13 mouse cellular contexts compared by ENCODE assay signal in genomic region chr16:17181382-17181781, GRCm38 (mm10). TPM values are rescaled to one million over a fixed set of nuclear protein-coding genes. Genes with fewer than 3 reads are reported as not detected.
A peak's percentile ranks its signal among the peaks of the same experiment; 100 is the strongest.
DNase-seq lines count a peak whose midpoint lies in the region; ATAC-seq and TF ChIP-seq lines count a peak whose summit lies in the region.
"Had no signal": no experiment of that assay in that cellular context is flagged by ENCODE, and none has a peak within 500 bp of the region (broad histone marks: within the 10 kb centered on the region; RNA-seq: fewer than 3 reads in every experiment).

No protein-coding gene starts in this region.

- WGBS in forebrain, postnatal 0 days = 81% methylated on average over 4 of the region's 4 CpGs

- no peak for TF ChIP-seq CTCF in forebrain, postnatal 0 days (IDR thresholded peaks at IDR 0.05; ENCODE audit: low read depth)

- peak; percentile 58 for DNase-seq in adrenal gland, postnatal 14 days
- no peak for DNase-seq in adrenal gland, postnatal 4 days (ENCODE audit: low spot score in 2 of 2)
- DNase-seq in spleen, adult 12 weeks (ENCODE audit: low spot score) = peak; percentile 4
- DNase-seq in spleen, adult 18-20 months = no peak
- peak; percentile 44 for DNase-seq in lung, postnatal 10 days
- DNase-seq in right cerebral cortex, postnatal 36 days (ENCODE audit: low spot score in 2 of 2) = no peak
- no peak for DNase-seq in forebrain, postnatal 0 days

- H3K36me3 ChIP-seq in forebrain, postnatal 0 days (ENCODE audit: insufficient read depth) = 0 out of 2 replicates have a peak, but pooled peaks cover 5% of the 10 kb centered on the region

- no peaks in the 10 kb centered on the region for H3K27me3 ChIP-seq in forebrain, postnatal 0 days (ENCODE audit: insufficient read depth, low read length)
- H3K27me3 ChIP-seq: embryonic facial prominence, embryonic 12.5 days; limb, embryonic 13.5 days had no signal

- no peak overlapping the region for H3K4me3 ChIP-seq in forebrain, postnatal 0 days (ENCODE audit: low read depth, low read length)
- H3K4me3 ChIP-seq: embryonic facial prominence, embryonic 12.5 days; heart, adult 2 months; limb, embryonic 13.5 days; myocyte had no signal

- no peak overlapping the region for H3K9ac ChIP-seq in forebrain, postnatal 0 days
- H3K9ac ChIP-seq: embryonic facial prominence, embryonic 12.5 days; limb, embryonic 13.5 days had no signal

- no peaks in the 10 kb centered on the region for H3K9me3 ChIP-seq in forebrain, postnatal 0 days (ENCODE audit: low read length)
- H3K9me3 ChIP-seq: embryonic facial prominence, embryonic 12.5 days; limb, embryonic 13.5 days had no signal

- no peaks in the 10 kb centered on the region for H3K4me1 ChIP-seq in forebrain, postnatal 0 days (ENCODE audit: insufficient read depth)
- H3K4me1 ChIP-seq: embryonic facial prominence, embryonic 12.5 days; limb, embryonic 13.5 days had no signal

- no peak overlapping the region for H3K27ac ChIP-seq in forebrain, postnatal 0 days (ENCODE audit: low read depth, low read length)
- H3K27ac ChIP-seq: embryonic facial prominence, embryonic 12.5 days; heart, adult 2 months; limb, embryonic 13.5 days had no signal

- no peak overlapping the region for H3K4me2 ChIP-seq in forebrain, postnatal 0 days (ENCODE audit: low read depth)
- H3K4me2 ChIP-seq: embryonic facial prominence, embryonic 12.5 days; limb, embryonic 13.5 days had no signal

- no peak for ATAC-seq in cerebellum, adult (ENCODE audit: insufficient number of reproducible peaks, low FRiP score, low TSS enrichment)
- ATAC-seq in forebrain, postnatal 0 days = no peak
- ATAC-seq: activated CD4-positive, CD25-positive, alpha-beta regulatory T cell, adult 4 months had no signal

RNA-seq across cellular contexts. Expression of gene Ube2l3, which starts 21.1 kb away (rescaled TPM):
- 190 and 193 TPM in 2 replicates for total RNA-seq in adrenal gland, postnatal 14 days (2021)
- total RNA-seq in adrenal gland, postnatal 4 days (2021) = 100 to 1,000 TPM; 200 to 206 TPM
- total RNA-seq in forebrain, postnatal 0 days (2014; rRNA removed) = 127 and 136 TPM in 2 replicates
- polyA plus RNA-seq in forebrain, postnatal 0 days (2015; fragmentation: Nextera tagmentation; extraction: Ambion mirVana) = 330 and 371 TPM in 2 replicates

RNA-seq across cellular contexts. Expression of gene Rimbp3, which starts 27.0 kb away (rescaled TPM):
- 0.07 and 0.08 TPM in 2 replicates for total RNA-seq in adrenal gland, postnatal 14 days (2021)
- total RNA-seq in adrenal gland, postnatal 4 days (2021) = under 1 TPM in 1 of 2 experiments, not detected in 1; 0.22 TPM
- total RNA-seq in forebrain, postnatal 0 days (2014; rRNA removed) = 3.0 and 3.3 TPM in 2 replicates
- polyA plus RNA-seq in forebrain, postnatal 0 days (2015; fragmentation: Nextera tagmentation; extraction: Ambion mirVana) = 0.92 and 1.3 TPM in 2 replicates
- polyA plus RNA-seq: activated CD4-positive, CD25-positive, alpha-beta regulatory T cell, adult 4 months had no signal

RNA-seq across cellular contexts. Expression of gene Ccdc116, which starts 34.4 kb away (rescaled TPM):
- total RNA-seq in adrenal gland, postnatal 14 days (2021) = 0.45 TPM in 1 of 2 replicates, not detected in the other
- 1 to 10 TPM in 1 of 2 experiments, under 1 TPM in 1; 0.73 to 1.1 TPM for total RNA-seq in adrenal gland, postnatal 4 days (2021)
- 5.5 and 6.2 TPM in 2 replicates for total RNA-seq in forebrain, postnatal 0 days (2014; rRNA removed)
- 2.5 and 4.1 TPM in 2 replicates for polyA plus RNA-seq in forebrain, postnatal 0 days (2015; fragmentation: Nextera tagmentation; extraction: Ambion mirVana)

RNA-seq across cellular contexts. Expression of gene Ydjc, which starts 37.0 kb away (rescaled TPM):
- 3.4 and 4.1 TPM in 2 replicates for total RNA-seq in adrenal gland, postnatal 14 days (2021)
- total RNA-seq in adrenal gland, postnatal 4 days (2021) = 10 to 100 TPM in 1 of 2 experiments, 1 to 10 TPM in 1; 9.3 to 12.9 TPM
- total RNA-seq in forebrain, postnatal 0 days (2014; rRNA removed) = 57.4 and 73.2 TPM in 2 replicates
- polyA plus RNA-seq in forebrain, postnatal 0 days (2015; fragmentation: Nextera tagmentation; extraction: Ambion mirVana) = 44.7 and 45.0 TPM in 2 replicates

RNA-seq across cellular contexts. Expression of gene Sdf2l1, which starts 49.2 kb away (rescaled TPM):
- 21.0 and 23.8 TPM in 2 replicates for total RNA-seq in adrenal gland, postnatal 14 days (2021)
- total RNA-seq in adrenal gland, postnatal 4 days (2021) = 10 to 100 TPM; 20.4 to 27.5 TPM
- total RNA-seq in forebrain, postnatal 0 days (2014; rRNA removed) = 13.5 and 19.2 TPM in 2 replicates
- polyA plus RNA-seq in forebrain, postnatal 0 days (2015; fragmentation: Nextera tagmentation; extraction: Ambion mirVana) = 16.2 and 19.9 TPM in 2 replicates

Comparison
In these comparisons a context has a peak if more than half of its experiments do, and no peak if none do; other contexts are left out.
1. DNase-seq: peak in adrenal gland, postnatal 14 days (single experiment), spleen, adult 12 weeks (single experiment) and lung, postnatal 10 days (single experiment); none in adrenal gland, postnatal 4 days (0 of 2), spleen, adult 18-20 months (0 of 2), right cerebral cortex, postnatal 36 days (0 of 2) and forebrain, postnatal 0 days (single experiment).